Mouse (Mus musculus) brain, adult 10 weeks (tissue): ENCODE results near the gene Nkrf. TPM values are rescaled to one million over a fixed set of nuclear protein-coding genes. Genes with fewer than 3 reads are reported as not detected.

Experiments
- polyA plus RNA-seq: library from polyadenylated mRNA; stranded (reverse); fragments of 350-450 nt; fragmentation: Illumina TruSeq; extraction: RNeasy Lipid Tissue Mini Kit (QIAGEN cat#74804); gene quantifications from one replicate; pipeline ENCODE4 v1.2.3, GENCODE M21; 2015; ENCODE audit warnings: low read depth, low replicate concordance

Nkrf gene
- 31.4 TPM for polyA plus RNA-seq

DNA sequence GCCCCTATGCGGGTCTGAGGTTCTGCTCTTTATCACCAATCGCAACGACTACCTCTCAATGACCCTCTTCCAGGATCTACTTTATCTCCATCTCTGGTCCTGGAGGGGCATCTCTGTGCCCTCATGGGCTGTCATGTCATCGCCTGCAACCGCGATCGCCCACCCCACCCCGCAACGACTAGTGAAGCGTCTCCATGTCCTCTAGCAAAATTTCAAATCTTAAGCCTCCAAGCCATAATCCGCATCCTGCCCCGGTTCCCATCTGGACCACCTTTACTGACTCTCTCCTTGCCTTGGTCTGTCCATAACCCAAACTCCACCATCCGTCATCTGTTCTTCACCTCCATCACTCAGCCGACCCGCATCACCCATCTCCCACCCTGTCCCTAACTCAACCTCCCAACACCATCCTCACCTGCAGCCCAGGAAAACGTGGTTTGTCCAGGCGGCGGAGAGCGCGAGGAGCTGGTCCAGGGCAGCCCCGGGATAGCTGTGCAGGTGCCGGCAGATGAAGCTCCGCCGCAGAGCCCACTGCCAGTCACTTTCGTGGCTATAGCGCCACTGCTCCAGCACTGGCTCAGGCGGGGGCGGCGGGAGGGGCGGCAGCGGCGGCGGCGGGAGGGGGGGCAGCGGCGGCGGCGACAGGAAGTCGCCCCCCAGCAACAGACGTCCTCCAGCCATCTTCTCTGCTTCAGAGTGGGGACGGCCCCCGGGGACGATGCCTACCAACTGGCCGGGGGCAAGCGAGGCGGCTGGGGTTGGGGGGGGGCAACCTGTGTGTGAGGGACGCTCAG is at the start of gene Nkrf:
Nkrf (minus strand) TSS at position 579 of the 794 bp plus-strand sequence.

DNA sequence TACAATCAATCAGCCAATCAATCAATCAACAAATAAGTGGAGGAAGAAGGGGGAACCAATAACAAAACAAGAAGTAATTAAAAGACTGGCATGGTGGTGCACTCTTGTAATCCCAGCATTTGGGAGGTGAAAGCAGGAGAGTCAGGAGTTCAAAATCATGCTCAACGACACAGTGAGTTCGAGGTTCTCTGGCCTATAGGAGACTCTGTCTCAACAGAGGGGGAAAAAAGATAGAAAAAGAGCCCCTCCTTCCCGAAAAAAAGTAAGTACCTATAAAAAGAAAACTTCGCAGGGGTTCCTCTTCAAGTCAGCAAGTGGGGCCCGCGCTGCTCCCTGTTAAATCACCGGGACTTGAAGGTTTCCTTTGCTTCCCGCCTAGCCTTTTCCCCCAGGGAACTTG is 28.9 kb downstream of the Nkrf start, which contains the start of the genes Ube2a and C330007P06Rik:
Ube2a (plus strand) TSS at position 136 of the 400 bp plus-strand sequence.
C330007P06Rik (minus strand) TSS at position 347 of the 400 bp plus-strand sequence.

Other genes starting within 250 kb of the Nkrf start
- not detected for gene Slc25a43, start 159.2 kb downstream of the Nkrf start, polyA plus RNA-seq
- gene Slc25a5, start 107.2 kb downstream of the Nkrf start, polyA plus RNA-seq, result 642 TPM
- gene Ube2a, start 29.0 kb downstream of the Nkrf start, polyA plus RNA-seq, result 78.7 TPM
- gene C330007P06Rik, start 28.8 kb downstream of the Nkrf start, polyA plus RNA-seq, result 45.3 TPM
- gene Sept6, start 88.9 kb upstream of the Nkrf start, polyA plus RNA-seq, result 71.2 TPM
- not detected for gene Sowahd, start 145.9 kb upstream of the Nkrf start, polyA plus RNA-seq
- 462 TPM for gene Rpl39, start 182.5 kb upstream of the Nkrf start, polyA plus RNA-seq
- gene Upf3b, start 207.4 kb upstream of the Nkrf start, polyA plus RNA-seq, result 19.4 TPM
- 10.6 TPM for gene Nkap, start 223.9 kb upstream of the Nkrf start, polyA plus RNA-seq